Mouse (Mus musculus) testis, adult 2 months (tissue): Measurements from ENCODE around the gene Hmgb4.

ENCODE experiments used
- CTCF ChIP-seq: fragments of 200-500 bp; IDR thresholded peaks from 2 replicates; pipeline ENCODE4 v1.5.1; 2012; ENCODE audit warnings: low read depth, mild to moderate bottlenecking, inconsistent platforms, low read length, moderate library complexity; ENCODE audit not compliant: control insufficient read depth, insufficient read depth, insufficient replicate concordance
- POLR2A ChIP-seq: fragments of 200-500 bp; IDR thresholded peaks from 2 replicates; pipeline ENCODE4 v1.6.1; 2012; ENCODE audit warnings: low read depth, mild to moderate bottlenecking, inconsistent platforms, low read length, moderate library complexity; ENCODE audit not compliant: control insufficient read depth

GRCm38 (mm10) chr4:128264491-128264890 lies 3.7 kb upstream of the Hmgb4 start:
- TF ChIP-seq CTCF (no peak), POLR2A (no peak)
